Mouse (Mus musculus) G1E-ER4 (cell line): ENCODE results near the gene C87436. TPM values are rescaled to one million over a fixed set of nuclear protein-coding genes. Genes with fewer than 3 reads are reported as not detected.

ENCODE experiments used
- GATA1 ChIP-seq: IDR thresholded peaks from one replicate; pipeline ENCODE4 v1.8.0; 2012; ENCODE audit warnings: low read length, inconsistent platforms
- polyA plus RNA-seq: library from polyadenylated mRNA; stranded (reverse); fragments of >175 nt; gene quantifications from 2 replicates; pipeline ENCODE4 v1.2.3, GENCODE M21; 2012

Gene C87436
- 4.4 and 5.3 TPM in 2 replicates for polyA plus RNA-seq

DNA sequence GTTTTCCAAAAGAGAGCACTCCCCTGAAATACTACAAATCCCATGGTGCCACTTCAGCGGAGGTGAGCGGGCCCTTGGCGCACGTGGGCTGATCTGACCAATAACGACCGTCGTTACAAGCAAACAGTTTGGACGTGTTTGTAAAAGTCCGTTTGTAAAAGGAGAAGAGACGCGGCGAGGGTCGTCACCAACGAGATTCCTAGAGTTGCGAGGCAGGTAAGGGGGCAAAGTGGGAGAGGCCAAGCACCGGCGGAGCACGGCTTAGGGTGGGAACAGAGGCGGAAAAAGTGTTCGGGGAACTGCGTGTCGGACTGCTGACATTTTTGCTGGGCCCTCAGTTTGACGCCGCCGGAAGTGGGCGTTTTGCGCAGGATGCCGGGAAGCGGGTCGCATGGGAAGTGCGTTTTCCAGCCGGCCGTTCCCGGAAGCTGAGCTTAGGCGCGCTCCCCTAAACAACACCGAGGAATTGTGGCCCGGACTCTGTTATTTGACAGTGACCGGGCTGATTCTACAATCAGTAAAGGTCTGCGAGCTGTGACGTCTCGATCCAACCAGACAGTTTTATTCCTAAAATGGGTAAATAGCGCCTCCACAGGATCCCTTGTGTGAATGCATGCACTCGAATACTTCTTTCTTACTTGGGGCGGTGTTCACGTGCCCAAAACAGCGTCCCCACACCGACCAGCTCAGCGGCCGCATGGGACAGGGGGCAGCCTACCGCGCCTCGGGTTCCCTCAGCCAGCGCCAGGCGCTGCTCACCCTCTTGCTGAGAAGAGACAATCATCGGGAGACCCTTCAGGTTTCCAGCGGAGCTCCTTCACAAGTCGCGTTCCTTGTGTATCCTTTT lies at the start of gene C87436:
Gene C87436 (plus strand): TSS at position 103 of the 847 bp plus-strand sequence.
- no peak for TF ChIP-seq GATA1

DNA sequence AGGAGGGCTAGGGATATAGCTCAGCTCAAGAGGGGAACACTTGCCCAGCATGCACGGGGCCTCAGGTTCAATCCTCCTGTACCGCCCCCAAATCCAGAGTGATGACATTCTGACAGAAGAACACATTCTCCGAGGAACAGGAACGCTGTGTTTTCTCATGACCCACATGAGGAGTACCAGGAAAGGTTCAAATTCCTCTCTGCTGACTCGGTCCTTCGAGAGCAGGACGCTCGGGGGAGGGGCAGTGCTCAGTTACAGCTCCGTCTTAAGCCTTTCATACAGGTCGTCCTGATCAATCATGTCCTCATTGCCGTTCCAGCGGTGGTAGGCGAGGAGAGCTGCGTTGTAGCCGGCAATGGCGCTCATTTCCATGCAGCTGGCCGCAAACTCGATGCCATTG lies 49.7 kb upstream of the C87436 start:
- no peak for TF ChIP-seq GATA1

DNA sequence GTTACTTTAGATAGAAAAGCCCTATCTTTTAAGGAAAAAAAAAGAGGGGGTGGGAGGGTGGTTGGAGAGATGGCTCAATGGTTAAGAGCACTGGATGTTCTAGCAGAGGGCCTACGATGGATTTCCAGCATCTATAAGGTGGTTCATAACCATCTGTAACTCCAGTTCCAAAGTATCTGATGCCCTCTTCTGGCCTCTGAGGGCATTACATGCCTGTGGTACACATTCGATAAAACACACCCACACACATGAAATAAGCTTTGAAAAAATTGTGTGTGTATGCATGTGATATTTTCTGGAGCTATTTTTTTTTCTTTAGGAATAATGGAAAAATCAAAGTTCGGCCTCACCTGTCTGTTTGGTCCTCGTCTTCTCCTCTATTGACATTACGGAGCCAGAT lies 46.8 kb upstream of the C87436 start:
- no peak for TF ChIP-seq GATA1

DNA sequence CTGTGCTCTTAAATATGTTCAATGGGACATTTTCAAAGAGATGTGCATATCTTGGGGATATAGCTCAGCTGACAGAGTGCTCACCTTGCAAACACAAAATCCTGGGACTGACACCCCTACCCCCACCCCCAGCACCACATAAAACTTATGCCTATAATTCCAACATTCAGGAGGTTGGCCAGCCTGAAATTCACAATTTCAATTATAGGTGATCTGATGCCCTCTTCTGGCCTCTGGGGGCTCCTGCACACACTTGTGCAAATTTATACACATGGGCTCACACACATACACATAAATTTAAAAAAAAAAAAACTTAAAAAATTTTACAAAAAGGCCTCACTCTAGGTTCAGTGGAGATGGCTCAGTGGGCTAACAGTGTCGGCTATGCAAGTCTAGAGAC lies 45.0 kb upstream of the C87436 start:
- TF ChIP-seq GATA1 = no peak

DNA sequence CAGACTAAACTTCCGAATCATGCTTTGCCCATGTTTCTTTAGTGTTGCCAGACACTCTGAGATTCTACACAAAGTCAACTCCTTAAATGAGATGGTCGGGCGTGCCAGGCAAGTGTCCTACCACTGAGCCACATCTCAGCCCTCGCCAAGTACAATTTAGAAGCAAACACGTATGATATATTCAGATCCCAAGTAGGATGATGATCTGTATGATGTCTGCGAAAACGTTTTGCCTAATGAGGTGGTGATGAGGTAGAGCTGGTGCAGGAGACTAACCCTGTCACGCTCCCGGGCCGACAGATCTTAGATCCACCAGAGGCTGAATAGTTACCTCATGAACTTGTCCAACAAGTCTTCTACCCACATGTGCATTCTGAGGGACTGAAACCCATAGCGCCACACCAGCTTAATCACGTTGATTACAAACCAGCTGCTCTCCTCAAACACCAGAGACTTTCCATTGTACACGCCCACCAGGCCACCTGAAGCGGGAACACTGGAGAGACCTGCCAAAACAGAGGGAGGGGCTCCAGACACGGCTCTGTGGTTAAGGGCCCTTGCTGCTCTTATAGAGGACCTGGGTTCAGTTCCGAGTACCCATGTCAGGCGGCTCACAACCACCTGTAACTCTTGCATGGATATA lies 44.0 kb upstream of the C87436 start:
- TF ChIP-seq GATA1 = no peak

DNA sequence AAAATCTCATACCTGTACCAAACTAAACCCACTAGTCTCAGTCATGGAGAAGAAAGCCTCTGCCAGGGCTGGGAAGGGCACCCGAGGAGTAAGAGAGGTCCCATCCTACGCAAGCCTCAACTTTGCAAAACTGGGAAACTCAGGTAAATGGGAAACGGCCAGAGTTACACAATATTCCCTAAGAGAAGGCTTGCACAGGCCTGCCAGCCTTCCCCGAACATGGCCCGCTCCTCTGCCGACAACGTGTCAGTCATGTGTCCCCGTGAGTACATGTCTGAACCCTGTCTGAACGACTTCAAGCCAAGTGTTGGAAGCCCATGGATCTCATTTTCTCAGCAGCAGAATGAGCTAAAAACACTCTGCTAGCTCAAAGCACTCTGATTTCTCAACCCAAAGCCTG lies 43.2 kb upstream of the C87436 start:
- TF ChIP-seq GATA1 = no peak

DNA sequence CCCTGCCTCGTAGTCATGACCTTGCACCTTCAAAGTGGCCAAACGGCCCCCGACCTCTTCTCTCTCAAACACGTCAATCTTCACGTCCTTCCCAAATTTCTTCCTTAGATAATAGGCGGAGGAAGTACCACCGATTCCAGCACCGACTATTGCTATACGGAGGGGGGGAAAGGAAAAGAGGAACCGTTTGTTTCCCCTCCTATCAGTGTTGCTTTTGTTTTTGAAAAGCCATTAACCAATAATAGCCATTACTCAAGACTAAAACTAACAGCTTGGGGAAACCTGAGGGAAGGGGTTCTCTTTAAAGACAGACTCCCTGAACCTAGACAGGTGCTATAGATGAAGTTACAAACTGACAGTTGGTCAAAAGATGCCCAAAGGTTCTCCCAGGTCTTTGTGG lies 42.2 kb upstream of the C87436 start:
- TF ChIP-seq GATA1 = no peak

DNA sequence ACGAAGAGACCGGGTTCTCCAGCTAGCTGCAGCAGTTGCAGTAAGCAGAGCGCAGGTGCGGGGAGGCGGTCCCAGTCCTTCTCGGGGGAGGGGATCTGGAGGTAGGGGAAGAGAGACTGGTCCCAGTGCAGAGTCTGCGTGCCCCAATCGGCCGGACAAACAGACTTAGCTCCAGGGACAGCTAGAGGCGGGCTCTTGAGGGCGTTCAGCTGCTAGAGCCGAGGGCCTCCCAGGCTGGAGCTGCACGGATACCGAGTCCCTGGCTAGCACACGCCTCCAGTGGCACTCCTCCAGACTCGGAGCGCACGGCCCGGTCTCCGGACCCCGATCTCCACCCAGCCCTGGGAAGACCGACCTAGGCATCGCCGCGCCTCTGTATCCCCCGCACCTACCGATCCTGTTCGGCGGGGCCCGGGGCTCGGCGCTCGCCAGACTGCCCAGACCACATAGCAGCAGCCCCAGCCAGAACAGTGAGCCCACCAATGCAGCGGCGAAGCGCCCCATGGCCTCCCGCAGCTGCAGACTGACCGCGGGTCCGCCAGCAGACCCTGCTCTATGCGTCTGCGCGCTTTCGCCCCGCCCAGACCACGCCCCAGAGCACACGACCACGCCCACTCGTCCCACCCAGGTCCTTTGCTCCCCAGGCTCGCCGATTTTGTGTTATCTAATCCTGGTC lies 41.5 kb upstream of the C87436 start, which contains the start of gene Pcyox1:
Gene Pcyox1 (minus strand): TSS at position 574 of the 676 bp plus-strand sequence.
- TF ChIP-seq GATA1 = no peak

DNA sequence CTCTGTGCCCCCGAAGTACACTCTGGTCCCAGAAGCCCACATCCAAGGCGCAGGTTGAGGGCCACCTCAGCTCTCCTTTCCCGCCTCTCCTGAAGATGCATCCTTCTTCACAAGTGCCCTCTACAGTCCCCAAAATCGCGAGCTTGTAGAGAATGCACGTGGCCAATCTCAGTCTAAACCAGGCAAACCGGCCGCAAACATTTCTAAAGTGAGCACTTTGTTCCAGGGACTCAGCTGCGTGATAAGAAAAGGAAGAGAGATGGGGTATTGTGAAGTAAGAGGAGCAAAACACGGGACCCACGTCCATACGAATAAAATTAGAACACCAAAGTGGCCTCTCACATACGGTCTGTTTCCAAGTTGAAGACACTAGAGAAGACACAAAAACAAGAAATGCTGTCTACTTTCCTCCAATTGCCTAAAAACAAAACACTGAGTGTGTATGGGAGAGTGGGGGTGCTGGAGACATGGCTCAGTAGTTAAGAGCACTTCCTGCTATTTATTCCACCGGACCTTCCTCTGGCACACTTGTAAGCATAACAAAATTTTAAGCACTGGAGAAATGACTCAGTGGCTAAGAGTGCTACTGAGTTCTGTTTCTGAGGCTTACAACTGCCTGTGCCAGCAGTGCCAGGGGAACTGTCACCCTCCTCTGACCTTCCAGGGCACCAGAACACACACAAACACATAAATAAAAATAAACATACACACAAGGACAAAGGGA lies 40.8 kb upstream of the C87436 start:
- TF ChIP-seq GATA1 = no peak

DNA sequence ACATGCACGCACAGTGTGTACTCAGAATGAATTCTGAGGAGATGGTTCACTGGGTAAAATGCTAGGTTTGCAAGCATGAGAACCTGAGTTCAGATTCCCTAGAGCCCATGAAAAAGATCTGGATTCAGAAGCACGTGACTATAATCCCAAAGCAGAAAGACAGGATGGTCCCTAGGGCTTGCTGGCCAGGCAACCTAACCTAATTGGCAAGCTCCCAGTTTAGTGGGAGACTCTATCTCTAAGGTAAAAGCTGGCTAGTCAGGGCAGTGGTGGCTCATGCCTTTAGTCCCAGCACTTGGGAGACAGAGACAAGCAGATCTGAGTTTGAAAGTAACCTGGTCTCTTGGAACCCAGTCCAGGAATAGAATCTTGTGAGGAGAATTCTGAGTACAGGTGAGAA lies 39.2 kb upstream of the C87436 start:
- no peak for TF ChIP-seq GATA1

DNA sequence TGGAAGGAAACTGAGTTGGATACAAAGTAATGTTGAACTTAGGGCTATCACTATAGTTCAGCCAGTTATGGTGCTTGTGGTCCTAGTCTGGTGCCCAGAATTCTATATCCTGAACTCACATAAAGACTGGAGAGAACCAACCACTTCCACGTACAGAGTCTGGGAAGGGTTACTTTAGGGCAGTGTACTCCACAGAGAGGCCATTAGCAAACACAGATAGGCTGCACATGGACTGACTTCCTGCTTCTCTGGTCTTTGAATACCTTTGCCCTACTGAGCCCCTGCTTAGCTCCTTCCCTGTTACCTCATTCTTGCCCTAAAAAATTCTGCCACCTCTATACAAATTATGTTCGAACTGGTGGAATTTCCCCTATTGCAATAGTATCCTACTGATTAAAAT lies 38.2 kb upstream of the C87436 start:
- TF ChIP-seq GATA1 = no peak

DNA sequence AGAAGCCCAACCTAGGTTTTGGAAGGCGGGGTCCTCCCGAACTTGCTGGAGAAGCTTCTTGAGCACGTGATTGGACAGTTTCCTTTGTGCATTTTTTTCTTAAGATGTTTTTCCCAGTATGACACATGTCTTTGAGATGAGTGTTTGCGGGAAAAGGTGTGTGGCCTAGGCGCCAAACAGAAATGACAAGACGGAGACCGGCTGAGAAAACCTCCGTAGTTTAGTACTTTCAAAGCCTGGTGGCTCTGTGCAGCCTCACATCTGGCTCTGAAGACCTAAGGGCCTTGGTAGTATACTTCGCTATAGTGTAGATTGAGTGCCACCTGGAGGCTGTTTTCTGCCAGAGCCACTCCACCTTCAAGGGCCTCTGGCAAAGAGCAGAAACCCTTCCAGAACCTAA lies 37.2 kb upstream of the C87436 start:
- no peak for TF ChIP-seq GATA1

DNA sequence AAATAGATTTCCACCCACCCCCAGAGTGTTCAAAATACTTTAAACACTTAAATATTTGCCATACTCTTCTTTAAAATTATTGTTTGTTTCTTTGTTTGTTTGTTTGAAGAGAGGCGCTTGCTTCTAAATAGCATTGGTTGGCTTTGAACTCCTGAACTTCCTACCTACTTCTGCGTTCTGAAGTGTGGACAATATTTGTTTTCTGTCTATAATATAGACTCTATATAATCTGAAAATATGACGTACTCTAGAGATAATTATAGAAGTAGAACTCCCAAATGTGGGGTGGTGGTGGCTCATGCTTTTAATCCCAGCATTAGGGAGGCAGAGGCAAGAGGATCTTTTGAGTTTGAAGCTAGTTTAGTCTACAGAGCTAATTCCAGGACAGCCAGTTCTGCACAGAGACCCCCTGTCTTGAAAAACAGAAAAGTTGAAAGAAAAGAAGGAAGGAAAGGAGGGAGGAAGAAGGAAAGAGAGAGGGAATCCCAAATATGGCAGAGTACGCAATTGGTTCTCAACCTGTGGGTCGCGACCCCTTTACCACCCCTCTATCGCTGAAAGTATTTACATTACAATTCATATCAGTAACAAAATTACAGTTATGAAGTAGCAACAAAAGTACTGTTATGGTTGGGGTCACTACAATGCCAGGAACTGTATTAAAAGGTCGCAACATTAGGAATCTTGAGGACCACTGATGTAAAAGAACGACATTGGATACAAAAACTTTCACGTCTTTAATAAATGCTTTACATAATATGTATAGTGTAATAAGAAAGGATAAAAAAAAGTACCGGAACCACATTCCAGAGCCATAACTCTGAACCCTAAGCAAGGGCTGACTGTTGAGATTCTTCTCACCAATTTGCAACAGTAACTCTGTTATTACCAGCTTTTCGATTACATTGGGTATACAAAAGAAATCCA lies 35.2 kb upstream of the C87436 start:
- no peak for TF ChIP-seq GATA1

DNA sequence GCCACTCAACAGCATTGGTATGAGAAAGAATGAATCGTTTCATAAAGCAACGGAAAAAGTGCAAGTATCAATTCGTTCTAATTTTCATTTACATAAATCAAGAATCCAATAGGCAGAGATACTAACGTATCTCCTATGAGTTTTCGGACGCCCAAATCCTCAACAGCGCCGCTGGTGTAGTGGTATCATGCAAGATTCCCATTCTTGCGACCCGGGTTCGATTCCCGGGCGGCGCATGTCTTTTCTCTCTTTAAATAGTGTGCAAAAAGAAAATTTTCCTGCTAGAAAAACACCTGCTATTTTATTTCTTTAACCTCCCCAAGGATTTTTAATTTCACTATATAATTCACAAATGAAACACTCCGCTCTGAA lies 34.5 kb upstream of the C87436 start:
- no peak for TF ChIP-seq GATA1

DNA sequence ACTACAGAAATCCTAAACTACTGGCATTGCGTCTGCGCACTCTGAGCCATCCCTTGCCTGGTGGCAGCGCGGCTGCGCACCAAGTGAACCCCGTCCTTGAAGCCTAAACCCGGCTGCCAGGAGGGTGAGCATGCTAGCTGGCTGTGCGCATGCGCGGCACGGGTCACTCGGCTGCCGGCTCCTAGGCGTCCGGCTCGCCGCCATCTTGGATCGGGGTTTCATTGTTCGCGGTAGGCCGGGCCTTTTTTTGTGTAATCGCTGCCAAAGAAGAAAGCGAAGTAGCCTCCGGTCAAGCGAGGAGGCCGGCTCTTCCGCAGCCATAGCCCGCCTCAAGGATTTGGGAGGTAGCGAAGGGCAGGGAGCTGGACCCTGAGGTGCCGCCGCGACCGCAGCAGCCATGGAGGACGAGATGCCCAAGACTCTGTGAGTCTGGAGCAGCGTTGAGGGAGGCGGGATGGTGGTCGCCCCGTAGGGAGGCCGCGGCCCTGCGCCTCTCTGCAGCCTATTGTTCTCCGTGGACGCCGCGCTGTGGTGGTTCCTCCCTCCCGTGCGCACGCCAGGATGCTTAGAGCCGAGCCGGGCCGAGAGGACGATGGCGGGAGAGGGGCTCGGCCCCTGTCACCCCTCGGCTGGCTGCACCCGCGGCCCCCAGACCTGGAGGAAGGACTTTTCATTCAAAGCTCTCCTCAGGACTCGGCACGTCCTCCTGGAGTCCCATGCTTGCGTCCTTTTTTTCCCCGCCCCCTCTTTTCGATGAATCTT lies 33.9 kb upstream of the C87436 start, which contains the start of gene Tia1:
Gene Tia1 (plus strand): TSS at position 120 of the 762 bp plus-strand sequence.
- no peak for TF ChIP-seq GATA1
